Mouse (Mus musculus) c-Kit-negative CD71-positive TER-119-positive erythroid progenitor cells, embryonic 14.5 days (primary cell): Measurements from ENCODE around the gene Vsig10.

Source experiments
- DNase-seq: peaks from one replicate; pipeline ENCODE4 v3.0.0-alpha.2; 2013; ENCODE audit warnings: low read depth, low spot score

The Vsig10 gene

DNA sequence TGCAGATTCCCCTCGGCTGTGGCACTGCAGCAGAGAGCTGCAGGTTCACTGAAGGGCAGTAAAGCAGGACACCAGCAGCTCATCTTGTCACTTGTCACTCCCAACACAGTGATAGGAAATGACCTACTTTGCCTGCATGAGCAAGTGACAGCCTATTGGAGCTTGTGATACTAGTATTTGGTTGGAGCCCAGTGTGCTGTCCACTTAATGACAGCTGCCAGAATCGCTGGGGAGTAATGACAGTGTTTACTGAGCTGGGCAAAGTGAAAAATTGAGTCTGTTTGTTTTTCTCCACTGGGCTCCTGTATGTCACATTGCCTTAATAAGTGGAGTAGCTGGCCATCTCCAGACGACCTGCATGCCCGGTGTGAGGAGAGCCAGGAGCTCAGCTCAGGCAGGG lies 61.3 kb downstream of the Vsig10 start:
- DNase-seq = no peak

DNA sequence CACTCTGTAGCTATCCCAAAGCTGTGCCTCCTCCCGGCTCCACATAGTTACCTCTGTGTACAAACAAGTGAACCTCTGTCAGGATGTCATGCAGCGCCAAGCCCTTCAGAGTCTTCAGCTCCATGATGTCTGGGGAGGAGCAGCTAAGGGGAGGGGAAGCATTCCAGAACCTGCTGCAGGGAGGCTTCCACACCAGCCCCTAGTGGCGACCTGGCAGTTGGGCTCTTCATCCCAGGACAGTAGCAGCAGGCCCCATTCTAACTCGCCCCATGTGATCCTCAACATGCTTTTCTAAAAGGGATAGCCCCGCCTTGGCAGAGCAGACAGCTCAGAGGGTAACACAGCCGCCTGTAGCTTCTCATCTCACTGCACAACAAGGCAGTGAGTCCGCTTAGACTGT lies 62.9 kb downstream of the Vsig10 start:
- no peak for DNase-seq

DNA sequence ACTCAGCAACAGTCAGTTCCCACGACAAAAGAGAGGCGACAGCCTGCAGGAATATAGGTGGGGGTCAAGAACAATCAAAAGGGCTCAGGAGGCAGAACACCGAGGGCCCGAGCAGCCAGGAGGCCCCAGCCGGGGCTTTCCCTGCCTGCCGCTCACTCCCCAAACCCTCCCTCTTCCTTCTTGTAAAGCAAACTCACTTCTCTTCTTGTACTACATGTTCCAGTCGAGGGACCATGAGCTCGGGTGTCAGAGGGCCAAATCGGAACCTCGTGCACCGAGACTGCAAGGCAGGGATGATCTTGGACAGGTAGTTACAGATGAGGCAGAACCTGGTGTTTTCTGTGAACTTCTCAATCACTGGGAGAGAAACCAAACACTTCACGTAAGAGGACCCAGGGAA lies 64.3 kb downstream of the Vsig10 start:
- no peak for DNase-seq

DNA sequence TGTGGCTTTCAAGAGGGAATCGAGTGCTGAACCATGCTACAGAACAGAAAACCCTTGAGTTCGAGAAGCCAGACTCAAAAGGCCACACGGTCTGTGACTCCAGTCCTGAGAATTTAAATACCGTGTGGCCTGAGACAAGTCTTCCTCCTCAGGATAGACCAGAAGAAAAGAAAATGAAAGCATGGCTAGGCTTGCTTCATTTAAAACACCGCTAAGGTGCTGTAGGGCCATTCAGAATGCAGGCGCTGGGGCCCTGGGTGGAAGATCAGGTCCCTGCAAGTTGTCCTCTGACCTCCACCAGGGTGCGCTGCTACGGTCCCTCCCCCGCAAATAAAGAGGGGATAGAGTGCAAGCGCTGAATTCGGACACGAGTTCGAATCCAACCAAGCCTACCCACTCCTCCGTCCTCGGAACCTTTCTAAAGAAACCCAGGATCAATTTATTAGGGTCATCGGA lies 69.4 kb downstream of the Vsig10 start:
- peak; percentile 48 for DNase-seq

DNA sequence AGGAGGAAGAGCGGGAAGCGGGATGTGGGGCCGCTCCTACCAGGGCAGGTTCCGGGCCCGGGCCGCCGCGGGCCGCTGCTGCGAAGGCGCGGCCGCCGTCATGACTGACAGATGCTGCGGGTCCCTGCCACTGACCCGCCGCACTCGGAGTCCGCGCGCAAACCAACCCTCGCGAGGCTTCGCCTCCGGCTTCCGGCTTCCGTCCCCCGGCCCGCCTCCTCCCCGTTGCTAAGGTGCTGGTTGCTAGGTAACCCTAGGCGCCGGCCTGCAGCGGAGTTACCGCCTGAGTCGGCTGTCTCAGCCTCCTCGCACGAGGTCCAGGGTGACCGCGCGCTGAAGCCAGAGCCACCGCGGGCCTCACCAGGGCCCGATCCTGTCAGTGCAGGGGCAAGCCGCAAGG lies 70.0 kb downstream of the Vsig10 start, which contains the start of gene Rfc5:
Gene Rfc5 (minus strand): TSS at position 171 of the 400 bp plus-strand sequence.
- DNase-seq = peak; percentile 81

DNA sequence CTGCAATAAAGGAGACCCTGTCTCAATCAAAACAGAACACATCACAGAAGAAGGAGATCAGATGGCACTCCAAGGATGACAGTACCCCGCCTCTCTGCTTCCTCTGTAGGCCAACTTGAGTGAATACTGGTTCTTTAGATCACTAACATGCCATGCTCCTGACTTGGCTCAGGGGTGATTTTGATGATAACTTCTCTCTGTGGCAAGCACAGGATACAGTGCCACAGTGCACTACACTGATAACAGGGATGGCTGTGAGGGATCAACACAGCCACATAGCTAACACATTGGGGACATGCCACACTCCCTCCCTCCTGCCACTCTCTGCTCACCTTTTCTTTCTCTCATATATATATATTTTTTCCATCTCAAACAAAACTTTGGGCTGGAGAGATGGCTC lies 72.0 kb downstream of the Vsig10 start:
- no peak for DNase-seq

DNA sequence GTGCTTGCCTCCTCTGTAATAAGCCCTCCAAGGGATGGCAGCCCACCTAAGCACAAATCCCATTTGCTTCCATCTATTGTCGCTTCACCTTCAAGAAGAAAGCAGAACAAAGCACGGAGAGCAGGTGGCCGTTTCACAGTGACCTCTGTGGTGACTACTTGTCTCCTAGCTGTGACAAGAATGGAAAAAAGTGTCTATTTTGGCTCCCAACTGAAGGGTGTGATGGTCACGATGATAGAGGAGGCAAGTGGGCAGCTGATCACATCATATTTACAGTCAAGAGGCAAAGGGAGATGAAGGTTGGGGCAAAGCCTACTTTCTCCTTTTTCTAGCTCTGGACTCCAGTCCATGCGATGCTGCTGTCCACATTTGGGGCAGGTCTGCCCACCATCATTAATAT lies 77.0 kb downstream of the Vsig10 start:
- DNase-seq = no peak

DNA sequence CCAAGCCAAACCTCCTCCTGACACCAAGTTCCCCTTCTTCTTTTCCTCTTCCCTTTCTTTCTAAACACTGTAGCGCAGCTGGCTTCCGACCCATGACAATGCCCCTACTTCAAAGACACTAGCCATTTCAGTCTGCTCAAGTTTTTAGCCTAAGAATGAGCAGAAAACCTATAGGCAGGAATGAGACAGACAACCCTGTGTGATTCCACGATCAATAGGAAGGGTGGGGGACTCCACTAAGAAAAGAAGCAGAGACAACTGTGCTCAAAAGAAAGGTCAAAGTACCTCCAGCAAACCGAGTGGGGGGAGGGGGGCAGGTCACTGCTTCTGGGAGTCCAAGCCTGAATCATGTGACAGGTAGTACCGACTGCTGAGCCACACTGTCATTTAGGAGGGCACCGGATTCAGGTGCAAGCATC lies 77.7 kb downstream of the Vsig10 start:
- no peak for DNase-seq

DNA sequence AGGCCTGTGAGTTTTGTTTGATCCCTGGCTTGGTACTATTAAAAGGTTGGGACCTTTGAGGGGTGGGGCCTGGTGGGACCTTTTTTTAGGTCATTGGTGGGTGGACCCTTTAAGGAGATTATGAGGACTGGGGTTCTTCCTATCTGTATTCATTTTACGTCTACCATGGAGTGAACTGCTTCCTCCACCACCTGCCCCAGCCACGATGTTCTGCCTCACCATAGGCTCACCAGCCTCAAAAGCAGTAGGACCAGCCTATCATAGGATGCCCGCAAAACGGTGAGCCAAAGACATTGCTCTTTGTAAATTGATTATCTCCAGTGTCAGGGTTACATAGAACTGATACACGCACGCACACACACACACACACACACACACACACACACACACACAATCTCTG lies 78.5 kb downstream of the Vsig10 start:
- no peak for DNase-seq

DNA sequence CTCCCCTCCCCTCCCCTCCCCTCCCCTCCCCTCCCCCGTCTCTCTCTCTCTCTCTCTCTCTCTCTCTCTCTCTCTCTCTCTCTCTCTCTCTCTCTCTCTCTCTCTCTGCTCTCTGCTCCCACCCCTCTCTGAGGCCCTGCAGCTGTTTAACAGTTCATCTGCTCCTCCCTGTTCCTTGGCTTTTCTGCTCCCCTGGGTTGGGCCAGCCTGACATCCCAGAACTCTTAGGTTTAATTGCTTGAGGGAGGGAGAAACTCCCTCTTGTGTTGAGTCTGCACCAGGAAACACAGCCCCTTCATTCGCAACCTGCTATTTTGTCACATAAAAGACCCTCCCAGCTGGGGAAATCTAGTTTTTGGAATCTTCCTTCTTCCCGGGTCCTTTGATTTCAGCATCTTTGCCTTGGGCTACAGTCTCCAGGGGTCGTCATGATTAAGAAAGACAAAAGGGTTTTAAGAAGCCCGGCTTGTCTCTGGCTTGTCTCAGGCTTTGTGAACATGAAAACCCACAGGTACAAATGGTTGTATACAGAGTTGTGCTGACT lies 79.2 kb downstream of the Vsig10 start:
- no peak for DNase-seq

DNA sequence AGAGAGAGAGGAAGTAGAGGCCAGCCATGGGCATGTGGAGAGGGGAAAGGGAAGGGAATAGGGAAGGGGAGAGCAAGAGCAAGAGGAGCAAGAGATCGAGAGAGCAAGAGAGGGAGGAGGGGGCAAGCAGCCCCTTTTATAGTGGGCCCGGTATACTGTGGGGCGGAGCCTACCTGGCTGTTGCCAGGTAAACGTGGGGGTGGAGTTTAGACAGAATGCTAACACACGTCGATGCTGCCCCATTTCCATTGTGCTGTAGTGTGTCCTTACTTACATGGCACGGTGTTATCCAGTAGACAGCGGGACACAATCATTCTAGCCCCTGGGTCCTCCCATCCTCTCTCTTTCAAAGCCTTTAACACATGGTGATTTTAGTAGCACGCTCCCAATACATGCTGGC lies 80.4 kb downstream of the Vsig10 start:
- DNase-seq = no peak

DNA sequence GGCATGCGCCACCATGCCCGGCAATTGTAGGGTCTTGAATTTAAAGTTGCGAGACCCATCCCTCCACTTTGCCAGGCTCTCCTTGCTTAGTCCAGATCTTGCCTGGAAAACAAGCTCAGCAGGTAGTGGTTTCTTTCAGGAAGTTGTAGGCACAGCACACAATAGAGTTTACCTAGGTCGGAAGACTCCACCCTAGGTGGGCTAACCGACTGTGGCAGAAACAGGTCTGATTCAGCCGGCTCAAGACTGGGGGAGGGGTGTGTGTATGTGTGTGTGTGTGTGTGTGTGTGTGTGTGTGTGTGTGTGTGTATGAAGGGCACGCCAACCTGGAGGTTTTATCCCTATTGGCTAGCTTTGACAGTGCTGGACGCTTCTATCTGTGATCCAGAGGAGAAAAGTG lies 84.7 kb downstream of the Vsig10 start:
- no peak for DNase-seq
